Mouse (Mus musculus): ENCODE data around the gene Ltbp1.

The Ltbp1 gene

GRCm38 (mm10) chr17:75366332-75366731 is 361.0 kb downstream of the Ltbp1 start:
- no peak for DNase-seq (ENCODE audit: low spot score)

GRCm38 (mm10) chr17:75367486-75368155 is 362.3 kb downstream of the Ltbp1 start:
- no peak for DNase-seq (ENCODE audit: low spot score)

GRCm38 (mm10) chr17:75368580-75368979 is 363.2 kb downstream of the Ltbp1 start:
- no peak for DNase-seq (ENCODE audit: low spot score)

- no peak for DNase-seq (ENCODE audit: low spot score)
Observed at GRCm38 (mm10) chr17:75369351-75369750, 364.0 kb downstream of the Ltbp1 start.

- no peak for DNase-seq (ENCODE audit: low spot score)
Observed at GRCm38 (mm10) chr17:75370120-75370519, 364.8 kb downstream of the Ltbp1 start.

- DNase-seq (ENCODE audit: low spot score): no peak
Observed at GRCm38 (mm10) chr17:75371650-75372049, 366.3 kb downstream of the Ltbp1 start.

GRCm38 (mm10) chr17:75372371-75372770 is 367.0 kb downstream of the Ltbp1 start:
- no peak for DNase-seq (ENCODE audit: low spot score)

- no peak for DNase-seq (ENCODE audit: low spot score)
Observed at GRCm38 (mm10) chr17:75374287-75375024, 369.1 kb downstream of the Ltbp1 start.

GRCm38 (mm10) chr17:75378256-75378871 is 373.0 kb downstream of the Ltbp1 start:
- no peak for DNase-seq (ENCODE audit: low spot score)

- DNase-seq (ENCODE audit: low spot score): no peak
Observed at GRCm38 (mm10) chr17:75380167-75380566, 374.8 kb downstream of the Ltbp1 start.

GRCm38 (mm10) chr17:75388402-75388801 is 383.0 kb downstream of the Ltbp1 start:
- no peak for DNase-seq (ENCODE audit: low spot score)

- DNase-seq (ENCODE audit: low spot score): no peak
Observed at GRCm38 (mm10) chr17:75390142-75390541, 384.8 kb downstream of the Ltbp1 start.

- no peak for DNase-seq (ENCODE audit: low spot score)
Observed at GRCm38 (mm10) chr17:75391429-75392192, 386.2 kb downstream of the Ltbp1 start.

- DNase-seq (ENCODE audit: low spot score): no peak
Observed at GRCm38 (mm10) chr17:75406405-75406804, 401.0 kb downstream of the Ltbp1 start.

GRCm38 (mm10) chr17:75416861-75417260 is 411.5 kb downstream of the Ltbp1 start:
- no peak for DNase-seq (ENCODE audit: low spot score)

GRCm38 (mm10) chr17:75434152-75434551 is 428.8 kb downstream of the Ltbp1 start:
- no peak for DNase-seq (ENCODE audit: low spot score)

- no peak for DNase-seq (ENCODE audit: low spot score)
Observed at GRCm38 (mm10) chr17:75434871-75435270, 429.5 kb downstream of the Ltbp1 start.

- no peak for DNase-seq (ENCODE audit: low spot score)
Observed at GRCm38 (mm10) chr17:75435599-75435998, 430.2 kb downstream of the Ltbp1 start, which contains the start of gene Rasgrp3. Rasgrp3 (plus strand) TSS chr17:75435896.

- no peak for DNase-seq (ENCODE audit: low spot score)
Observed at GRCm38 (mm10) chr17:75436095-75436494, 430.7 kb downstream of the Ltbp1 start.

- DNase-seq (ENCODE audit: low spot score): no peak
Observed at GRCm38 (mm10) chr17:75436819-75437218, 431.5 kb downstream of the Ltbp1 start.

- DNase-seq (ENCODE audit: low spot score): no peak
Observed at GRCm38 (mm10) chr17:75437239-75437750, 431.9 kb downstream of the Ltbp1 start.

- no peak for DNase-seq (ENCODE audit: low spot score)
Observed at GRCm38 (mm10) chr17:75438162-75438561, 432.8 kb downstream of the Ltbp1 start.

Measured in yolk sac, embryonic 10.5 days (tissue).